Mouse (Mus musculus): ENCODE measurements around the gene Aldh5a1.

GRCm38 (mm10) chr13:24939472-24939871 lies 2.0 kb upstream of the Aldh5a1 start:
- no peak for TF ChIP-seq CTCF (IDR thresholded peaks at IDR 0.05; ENCODE audit: control insufficient read depth, insufficient read depth, insufficient read length)
- TF ChIP-seq MYOD1 (IDR thresholded peaks at IDR 0.05; ENCODE audit: control insufficient read depth, insufficient read length, low read depth), result no peak

All from C2C12 (cell line).